Mouse (Mus musculus) liver, embryonic 14.5 days (tissue): ENCODE data around the gene Mid1.
A peak's percentile ranks its signal among the peaks of the same experiment; 100 is the strongest.
"Not testable (repeated sequence)": the region's sequence is repeated elsewhere in the genome, so short reads cannot be mapped to it uniquely, and the experiment has no call there.

Experiments
- CTCF ChIP-seq: IDR thresholded peaks from 2 replicates; pipeline ENCODE4 v1.5.1; 2016; ENCODE audit warnings: antibody characterized with exemption, low read depth, control low read depth
- EP300 ChIP-seq: IDR thresholded peaks from 2 replicates; pipeline ENCODE4 v1.6.1; 2016; ENCODE audit warnings: antibody characterized with exemption, low read depth

GRCm38 (mm10) chrX:170018571-170019218 is 333.7 kb downstream of the Mid1 start:
- peak; percentile 54 for TF ChIP-seq CTCF
- not testable (repeated sequence) for TF ChIP-seq EP300
